ENCODE assay signal across 25 mouse cellular contexts in genomic region chr4:82468944-82469343, GRCm38 (mm10).
DNase-seq lines count a peak whose midpoint lies in the region; ATAC-seq and TF ChIP-seq lines count a peak whose summit lies in the region.
"Had no signal": no experiment of that assay in that cellular context is flagged by ENCODE, and none has a peak within 500 bp of the region (broad histone marks: within the 10 kb centered on the region; RNA-seq: fewer than 3 reads in every experiment).

No protein-coding gene starts in this region.

- ATAC-seq in heart, embryonic 16.5 days (replicated peaks; ENCODE audit: extremely low read depth, insufficient read depth, low FRiP score): no peak
- ATAC-seq: CD4-positive, CD25-positive, alpha-beta regulatory T cell, adult 4 months; forebrain, embryonic 13.5 days; forebrain, embryonic 16.5 days; hindbrain, embryonic 16.5 days; intestine, embryonic 15.5 days had no signal

- H3K79me2 ChIP-seq in heart, adult 2 months (replicated peaks; ENCODE audit: control insufficient read depth, insufficient read depth, low read length): peaks cover 9% of the 10 kb centered on the region; the same call in 1 of the 2 replicates
- peaks cover 35% of the 10 kb centered on the region for H3K79me2 ChIP-seq in liver, adult 2 months (ENCODE audit: control insufficient read depth, insufficient read depth, low read length)

- no peak for TF ChIP-seq POLR2A in heart, adult 2 months (IDR thresholded peaks at IDR 0.05; ENCODE audit: insufficient read depth, low read depth, low read length)
- TF ChIP-seq POLR2A in liver, adult 2 months (IDR thresholded peaks at IDR 0.05; ENCODE audit: extremely low read depth, insufficient read depth, low read length): no peak

- no peaks in the 10 kb centered on the region for H3K9me3 ChIP-seq in heart, embryonic 16.5 days (replicated peaks; ENCODE audit: control insufficient read depth, low read length)
- H3K9me3 ChIP-seq: forebrain, embryonic 10.5 days; forebrain, embryonic 13.5 days; hindbrain, embryonic 10.5 days; hindbrain, embryonic 13.5 days; intestine, embryonic 15.5 days had no signal

- 55% methylated on average over 3 of the region's 3 CpGs for WGBS in heart, adult 2 months
- WGBS in heart, embryonic 16.5 days: 71% methylated on average over 3 of the region's 3 CpGs
- 17% methylated on average over 3 of the region's 3 CpGs for WGBS in liver, adult 2 months

- H3K9ac ChIP-seq in heart, adult 2 months (ENCODE audit: low read depth, low read length): no peak overlapping the region
- H3K9ac ChIP-seq in heart, embryonic 16.5 days (ENCODE audit: low read length): no peak overlapping the region
- no peak overlapping the region for H3K9ac ChIP-seq in liver, adult 2 months (ENCODE audit: low read depth, low read length)
- H3K9ac ChIP-seq: forebrain, embryonic 13.5 days; hindbrain, embryonic 13.5 days; intestine, embryonic 15.5 days had no signal

- no peaks in the 10 kb centered on the region for H3K27me3 ChIP-seq in heart, adult 2 months (ENCODE audit: control insufficient read depth, insufficient read depth, low read length)
- no peaks in the 10 kb centered on the region for H3K27me3 ChIP-seq in heart, embryonic 16.5 days (ENCODE audit: control insufficient read depth, insufficient read depth, low read length)
- H3K27me3 ChIP-seq in liver, adult 2 months (ENCODE audit: control insufficient read depth, insufficient read depth, low read length): no peaks in the 10 kb centered on the region
- H3K27me3 ChIP-seq: forebrain, embryonic 13.5 days; hindbrain, embryonic 13.5 days; intestine, embryonic 15.5 days had no signal

- TF ChIP-seq EP300 in heart, adult 2 months (IDR thresholded peaks at IDR 0.05; ENCODE audit: insufficient read depth, low read depth, low read length): no peak

- DNase-seq in heart, adult 2 months: no peak
- no peak for DNase-seq in heart, postnatal 25 days (ENCODE audit: low spot score)
- no peak for DNase-seq in heart, adult 18-20 months
- peak; percentile 69 for DNase-seq in liver, adult 2 months (ENCODE audit: extremely low read depth, low read depth, low spot score)
- DNase-seq in liver: no peak
- no peak for DNase-seq in adrenal gland, adult (ENCODE audit: inconsistent age in 2 of 2, low spot score in 1 of 2)
- DNase-seq: adrenal gland, adult 8-10 months; adrenal gland, postnatal 25 days; cerebellum, adult 18-20 months; cerebellum, adult 9-10 months; cerebellum, postnatal 14 days; gastrocnemius, postnatal 25 days; heart, postnatal 10 days; kidney, adult 11 months had no signal

- no peak for TF ChIP-seq CTCF in heart, adult 2 months (IDR thresholded peaks at IDR 0.05)
- TF ChIP-seq CTCF in liver, adult 2 months (IDR thresholded peaks at IDR 0.05; ENCODE audit: low read depth, low read length): no peak

- peak overlapping the region; percentile 2; the same call in 1 of the 2 replicates for H3K27ac ChIP-seq in heart, adult 2 months
- peak overlapping the region; percentile 27; the same call in 1 of the 2 replicates for H3K27ac ChIP-seq in heart, embryonic 16.5 days (ENCODE audit: low read length)
- H3K27ac ChIP-seq in liver, adult 2 months (replicated peaks; ENCODE audit: insufficient read depth, low read depth, low read length): peak overlapping the region; percentile 58
- H3K27ac ChIP-seq in brown adipose tissue, adult 24 weeks (replicated peaks; ENCODE audit: low read depth, low read length): 0 out of 2 replicates have a peak overlapping the region, but pooled peaks have one; percentile 68
- H3K27ac ChIP-seq: forebrain, embryonic 10.5 days; forebrain, embryonic 13.5 days; hindbrain, embryonic 10.5 days; intestine, embryonic 15.5 days had no signal

- H3K4me3 ChIP-seq in heart, adult 2 months: no peak overlapping the region
- H3K4me3 ChIP-seq in heart, embryonic 16.5 days (ENCODE audit: low read length): no peak overlapping the region
- H3K4me3 ChIP-seq in liver, adult 2 months (ENCODE audit: insufficient read depth, low read depth, low read length): no peak overlapping the region
- H3K4me3 ChIP-seq in brown adipose tissue, adult 24 weeks (ENCODE audit: insufficient read depth, low read depth, low read length): no peak overlapping the region
- H3K4me3 ChIP-seq: forebrain, embryonic 10.5 days; forebrain, embryonic 13.5 days; hindbrain, embryonic 10.5 days; hindbrain, embryonic 13.5 days; intestine, embryonic 15.5 days had no signal

- intact Hi-C loops in heart, adult 2 months (cut with DNase I): no loop called here
- intact Hi-C loops in heart, postnatal 25 days (cut with DNase I): no loop called here

- peaks cover 40% of the 10 kb centered on the region for H3K4me1 ChIP-seq in heart, adult 2 months (ENCODE audit: control insufficient read depth, insufficient read depth, low read length)
- peaks cover 86% of the 10 kb centered on the region for H3K4me1 ChIP-seq in heart, embryonic 16.5 days (ENCODE audit: control insufficient read depth, insufficient read depth, low read length)
- H3K4me1 ChIP-seq in liver, adult 2 months (ENCODE audit: control insufficient read depth, insufficient read depth, low read length): peaks cover 51% of the 10 kb centered on the region
- H3K4me1 ChIP-seq in brown adipose tissue, adult 24 weeks (ENCODE audit: control insufficient read depth, insufficient read depth, insufficient read length, low read length): peaks cover 41% of the 10 kb centered on the region

- peaks cover 50% of the 10 kb centered on the region for H3K36me3 ChIP-seq in heart, adult 2 months (ENCODE audit: control insufficient read depth, insufficient read depth, low read length)
- no peaks in the 10 kb centered on the region for H3K36me3 ChIP-seq in heart, embryonic 16.5 days (ENCODE audit: control insufficient read depth, insufficient read depth)
- no peaks in the 10 kb centered on the region for H3K36me3 ChIP-seq in liver, adult 2 months (ENCODE audit: control insufficient read depth, insufficient read depth, low read length)
- H3K36me3 ChIP-seq: forebrain, embryonic 10.5 days; hindbrain, embryonic 10.5 days; hindbrain, embryonic 13.5 days; intestine, embryonic 15.5 days had no signal

- no peak overlapping the region for H3K4me2 ChIP-seq in heart, embryonic 16.5 days (ENCODE audit: low read depth, low read length)
- H3K4me2 ChIP-seq: forebrain, embryonic 13.5 days; heart, embryonic 11.5 days; hindbrain, embryonic 13.5 days; intestine, embryonic 15.5 days had no signal

Comparison
In these comparisons a context has a peak if more than half of its experiments do, and no peak if none do; other contexts are left out.
1. H3K27ac ChIP-seq: peak in every context shown above with its lines; median percentile 68 in brown adipose tissue, adult 24 weeks; 58 in liver, adult 2 months; 27 in heart, embryonic 16.5 days; 2 in heart, adult 2 months.